Mouse (Mus musculus): Measurements from ENCODE around the gene Arhgap35. TPM values are rescaled to one million over a fixed set of nuclear protein-coding genes. Genes with fewer than 3 reads are reported as not detected.

The Arhgap35 gene
- polyA plus RNA-seq, 1 experiment from 2014 or later: 13.3 TPM

GRCm38 (mm10) chr7:16465160-16465559 lies 149.6 kb downstream of the Arhgap35 start:
- no peak overlapping the region for H3K4me3 ChIP-seq
- H3K4me1 ChIP-seq: no peaks in the 10 kb centered on the region
- no peaks in the 10 kb centered on the region for H3K9me3 ChIP-seq
- H3K27me3 ChIP-seq (replicated peaks): peaks cover 60% of the 10 kb centered on the region
- no peak overlapping the region for H3K9ac ChIP-seq
- H3K4me2 ChIP-seq: no peak overlapping the region
- no peak overlapping the region for H3K27ac ChIP-seq (replicated peaks)
- WGBS: 10% methylated on average over 8 of the region's 8 CpGs
- H3K36me3 ChIP-seq: no peaks in the 10 kb centered on the region
- ATAC-seq (ENCODE audit: extremely low read depth, insufficient number of reproducible peaks, low FRiP score, low TSS enrichment): no peak

- H3K9me3 ChIP-seq: no peaks in the 10 kb centered on the region
- no peak overlapping the region for H3K9ac ChIP-seq
- ATAC-seq (ENCODE audit: extremely low read depth, insufficient number of reproducible peaks, low FRiP score, low TSS enrichment): no peak
- whole genome bisulfite sequencing: 2% methylated on average over 14 of the region's 14 CpGs
- H3K27me3 ChIP-seq (replicated peaks): peaks cover 41% of the 10 kb centered on the region
- no peaks in the 10 kb centered on the region for H3K36me3 ChIP-seq
- no peaks in the 10 kb centered on the region for H3K4me1 ChIP-seq
- H3K27ac ChIP-seq (replicated peaks): no peak overlapping the region
- H3K4me2 ChIP-seq: no peak overlapping the region
- no peak overlapping the region for H3K4me3 ChIP-seq
These were observed 151.6 kb downstream of the Arhgap35 start for GRCm38 (mm10) chr7:16463214-16463613.

- Histone ChIP-seq H3K36me3 (0 out of 2 replicates have a peak, but pooled peaks cover 8% of the 10 kb centered on the region), H3K27me3 (replicated peaks) (peaks cover 36% of the 10 kb centered on the region), H3K4me3 (no peak overlapping the region), H3K4me1 (no peaks in the 10 kb centered on the region), H3K9me3 (no peaks in the 10 kb centered on the region), H3K9ac (no peak overlapping the region), H3K27ac (replicated peaks) (no peak overlapping the region), H3K4me2 (no peak overlapping the region)
- WGBS: 74% methylated on average over 6 of the region's 6 CpGs
- ATAC-seq (ENCODE audit: extremely low read depth, insufficient number of reproducible peaks, low FRiP score, low TSS enrichment): no peak
These were observed 153.1 kb downstream of the Arhgap35 start for GRCm38 (mm10) chr7:16461705-16462104.

- no peaks in the 10 kb centered on the region for H3K4me1 ChIP-seq
- peaks cover 14% of the 10 kb centered on the region; the same call in 1 of the 2 replicates for H3K36me3 ChIP-seq
- 61% methylated on average over 6 of the region's 6 CpGs for WGBS
- no peak for ATAC-seq (ENCODE audit: extremely low read depth, insufficient number of reproducible peaks, low FRiP score, low TSS enrichment)
- no peak overlapping the region for H3K4me3 ChIP-seq
- H3K27ac ChIP-seq (replicated peaks): no peak overlapping the region
- H3K27me3 ChIP-seq (replicated peaks): peaks cover 36% of the 10 kb centered on the region
- no peak overlapping the region for H3K9ac ChIP-seq
- H3K9me3 ChIP-seq: no peaks in the 10 kb centered on the region
- H3K4me2 ChIP-seq: no peak overlapping the region
These were observed 153.6 kb downstream of the Arhgap35 start for GRCm38 (mm10) chr7:16461151-16461550.

GRCm38 (mm10) chr7:16460566-16460965 lies 154.2 kb downstream of the Arhgap35 start:
- no peak overlapping the region for H3K9ac ChIP-seq
- no peak overlapping the region for H3K4me3 ChIP-seq
- peaks cover 36% of the 10 kb centered on the region for H3K27me3 ChIP-seq (replicated peaks)
- no peaks in the 10 kb centered on the region for H3K4me1 ChIP-seq
- no peak overlapping the region for H3K27ac ChIP-seq (replicated peaks)
- ATAC-seq (ENCODE audit: extremely low read depth, insufficient number of reproducible peaks, low FRiP score, low TSS enrichment): no peak
- H3K36me3 ChIP-seq: peaks cover 19% of the 10 kb centered on the region
- no peaks in the 10 kb centered on the region for H3K9me3 ChIP-seq
- H3K4me2 ChIP-seq: no peak overlapping the region
- WGBS: 54% methylated on average over 13 of the region's 13 CpGs

GRCm38 (mm10) chr7:16456289-16456688 lies 158.5 kb downstream of the Arhgap35 start:
- no peaks in the 10 kb centered on the region for H3K9me3 ChIP-seq
- no peak for ATAC-seq (ENCODE audit: extremely low read depth, insufficient number of reproducible peaks, low FRiP score, low TSS enrichment)
- H3K4me3 ChIP-seq: no peak overlapping the region
- no peak overlapping the region for H3K9ac ChIP-seq
- no peak overlapping the region for H3K4me2 ChIP-seq
- H3K27me3 ChIP-seq (replicated peaks): peaks cover 12% of the 10 kb centered on the region
- peaks cover 27% of the 10 kb centered on the region for H3K36me3 ChIP-seq
- WGBS: 86% methylated on average over 5 of the region's 5 CpGs
- no peak overlapping the region for H3K27ac ChIP-seq (replicated peaks)
- H3K4me1 ChIP-seq: peaks cover 22% of the 10 kb centered on the region

GRCm38 (mm10) chr7:16455016-16455415 lies 159.8 kb downstream of the Arhgap35 start:
- Histone ChIP-seq H3K4me2 (no peak overlapping the region), H3K4me1 (peaks cover 22% of the 10 kb centered on the region), H3K27ac (replicated peaks) (no peak overlapping the region), H3K9me3 (no peaks in the 10 kb centered on the region), H3K27me3 (replicated peaks) (no peaks in the 10 kb centered on the region), H3K9ac (no peak overlapping the region), H3K4me3 (no peak overlapping the region), H3K36me3 (peaks cover 27% of the 10 kb centered on the region)
- WGBS: 87% methylated on average over 14 of the region's 14 CpGs
- ATAC-seq (ENCODE audit: extremely low read depth, insufficient number of reproducible peaks, low FRiP score, low TSS enrichment): no peak

GRCm38 (mm10) chr7:16453118-16453711 lies 161.6 kb downstream of the Arhgap35 start:
- Histone ChIP-seq H3K4me3 (peak overlapping the region; percentile 82), H3K9me3 (no peaks in the 10 kb centered on the region), H3K9ac (peak overlapping the region; percentile 88), H3K27ac (replicated peaks) (peak overlapping the region; percentile 67), H3K36me3 (peaks cover 27% of the 10 kb centered on the region), H3K4me2 (peak overlapping the region; percentile 92), H3K4me1 (peaks cover 22% of the 10 kb centered on the region), H3K27me3 (replicated peaks) (no peaks in the 10 kb centered on the region)
- WGBS: under 1% methylated on average over 23 of the region's 23 CpGs
- 0 out of 2 replicates have a peak, but pooled peaks have one; percentile 1 for ATAC-seq (ENCODE audit: extremely low read depth, insufficient number of reproducible peaks, low FRiP score, low TSS enrichment)

GRCm38 (mm10) chr7:16452587-16453073 lies 162.2 kb downstream of the Arhgap35 start, which contains the start of gene Tmem160:
Gene Tmem160, plus strand, starts transcription at chr7:16452779.
- Histone ChIP-seq H3K27me3 (replicated peaks) (no peaks in the 10 kb centered on the region), H3K36me3 (peaks cover 27% of the 10 kb centered on the region), H3K4me2 (peak within 1 kb of the TSS; percentile 92), H3K4me3 (peak within 1 kb of the TSS; percentile 82), H3K4me1 (peaks cover 22% of the 10 kb centered on the region), H3K9me3 (no peaks in the 10 kb centered on the region), H3K9ac (peak within 1 kb of the TSS; percentile 88), H3K27ac (replicated peaks) (peak within 1 kb of the TSS; percentile 67)
- WGBS: 1% methylated on average over 29 of the region's 30 CpGs
- ATAC-seq (ENCODE audit: extremely low read depth, insufficient number of reproducible peaks, low FRiP score, low TSS enrichment): peak; percentile 87

GRCm38 (mm10) chr7:16451656-16452055 lies 163.1 kb downstream of the Arhgap35 start:
- Histone ChIP-seq H3K4me3 (no peak overlapping the region), H3K36me3 (peaks cover 19% of the 10 kb centered on the region), H3K27ac (replicated peaks) (peak overlapping the region; percentile 29; the same call in 1 of the 2 replicates), H3K4me1 (peaks cover 22% of the 10 kb centered on the region), H3K9me3 (no peaks in the 10 kb centered on the region), H3K4me2 (no peak overlapping the region), H3K9ac (no peak overlapping the region), H3K27me3 (replicated peaks) (no peaks in the 10 kb centered on the region)
- no peak for ATAC-seq (ENCODE audit: extremely low read depth, insufficient number of reproducible peaks, low FRiP score, low TSS enrichment)
- 61% methylated on average over 6 of the region's 6 CpGs for WGBS

Data from heart, embryonic 13.5 days (tissue).